ENCODE assay signal across 22 mouse cellular contexts in the genomic region with DNA sequence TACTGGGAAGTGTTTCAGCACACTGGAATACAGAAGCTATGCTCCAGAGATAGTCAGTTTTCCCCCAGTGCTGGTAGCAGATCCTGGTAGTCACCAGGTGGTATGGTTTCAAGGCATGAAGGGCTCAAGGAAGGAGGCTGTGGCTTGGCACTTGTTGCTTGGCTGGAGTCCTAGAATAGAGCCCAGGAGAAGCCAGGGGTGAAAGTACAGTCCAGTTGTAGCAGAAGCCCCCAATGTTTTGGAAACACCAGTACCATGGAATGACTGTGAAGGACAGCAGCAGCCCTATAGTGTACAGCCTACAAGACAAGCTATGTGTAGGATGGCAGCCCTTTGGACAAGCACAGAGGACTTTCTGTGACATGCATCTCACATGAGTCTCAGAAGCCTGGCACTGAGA. TPM values are rescaled to one million over a fixed set of nuclear protein-coding genes. Genes with fewer than 3 reads are reported as not detected.
A peak's percentile ranks its signal among the peaks of the same experiment; 100 is the strongest.
DNase-seq lines count a peak whose midpoint lies in the region; ATAC-seq and TF ChIP-seq lines count a peak whose summit lies in the region.
"Had no signal": no experiment of that assay in that cellular context is flagged by ENCODE, and none has a peak within 500 bp of the region (broad histone marks: within the 10 kb centered on the region; RNA-seq: fewer than 3 reads in every experiment).

No protein-coding gene starts in this region.

- TF ChIP-seq CTCF in thymus, adult 2 months (IDR thresholded peaks at IDR 0.05; ENCODE audit: borderline replicate concordance, control insufficient read depth, extremely low read depth, insufficient read depth, low read length, poor library complexity) = no peak
- TF ChIP-seq CTCF in gastrocnemius, adult 2 months (IDR thresholded peaks at IDR 0.05) = no peak

- DNase-seq in liver, embryonic 11.5 days (ENCODE audit: low spot score) = no peak
- peak; percentile 88 for DNase-seq in kidney, adult 9 months
- peak; percentile 56 for DNase-seq in kidney, postnatal 14 days
- DNase-seq in thymus, adult 2 months = no peak
- DNase-seq in c-Kit-positive CD71-positive TER-119-positive erythroid progenitor cells, embryonic 14.5 days (ENCODE audit: low spot score) = no peak
- DNase-seq in gastrocnemius, adult 2 months = no peak
- DNase-seq: adrenal gland, adult 8-10 months; adrenal gland, postnatal 36 days; cerebellum, adult 11 months; cerebellum, adult 8-10 months; cerebellum, postnatal 25 days; forebrain, postnatal 0 days; gastrocnemius, postnatal 36 days; heart, adult 11 months; heart, postnatal 10 days; heart, postnatal 4 days had no signal

- no peaks in the 10 kb centered on the region for H3K9me3 ChIP-seq in liver, embryonic 12.5 days (replicated peaks)
- H3K9me3 ChIP-seq in liver, embryonic 11.5 days (ENCODE audit: control insufficient read depth, low read length) = no peaks in the 10 kb centered on the region
- H3K9me3 ChIP-seq: embryonic facial prominence, embryonic 10.5 days; forebrain, embryonic 13.5 days; G1E had no signal

- no peak for ATAC-seq in liver, embryonic 12.5 days
- no peak for ATAC-seq in liver, embryonic 11.5 days (replicated peaks; ENCODE audit: low FRiP score)
- ATAC-seq: CD4-positive, CD25-positive, alpha-beta regulatory T cell, adult 4 months; forebrain, embryonic 13.5 days; forebrain, postnatal 0 days had no signal

- no peak overlapping the region for H3K9ac ChIP-seq in liver, embryonic 12.5 days
- no peak overlapping the region for H3K9ac ChIP-seq in liver, embryonic 11.5 days (ENCODE audit: low read depth, low read length)
- H3K9ac ChIP-seq: forebrain, embryonic 13.5 days; forebrain, postnatal 0 days; hindbrain, embryonic 14.5 days had no signal

- peaks cover 46% of the 10 kb centered on the region for H3K4me1 ChIP-seq in liver, embryonic 12.5 days
- H3K4me1 ChIP-seq in liver, embryonic 11.5 days (replicated peaks; ENCODE audit: control insufficient read depth, insufficient read depth, low read length) = peaks cover 16% of the 10 kb centered on the region
- H3K4me1 ChIP-seq in thymus, adult 2 months (replicated peaks; ENCODE audit: control insufficient read depth, insufficient read depth, low read length) = peaks cover 4% of the 10 kb centered on the region

- H3K27ac ChIP-seq in liver, embryonic 12.5 days = 0 out of 2 replicates have a peak overlapping the region, but pooled peaks have one; percentile 20
- no peak overlapping the region for H3K27ac ChIP-seq in liver, embryonic 11.5 days (ENCODE audit: low read depth, low read length)
- H3K27ac ChIP-seq in thymus, adult 2 months (ENCODE audit: control insufficient read depth, insufficient read depth, low read length) = no peak overlapping the region
- no peak overlapping the region for H3K27ac ChIP-seq in gastrocnemius, adult 2 months
- H3K27ac ChIP-seq: embryonic facial prominence, embryonic 10.5 days; forebrain, embryonic 13.5 days; hindbrain, embryonic 14.5 days had no signal

- H3K36me3 ChIP-seq in liver, embryonic 12.5 days = no peaks in the 10 kb centered on the region
- no peaks in the 10 kb centered on the region for H3K36me3 ChIP-seq in liver, embryonic 11.5 days (ENCODE audit: control insufficient read depth, insufficient read depth, low read length)
- no peaks in the 10 kb centered on the region for H3K36me3 ChIP-seq in thymus, adult 2 months (ENCODE audit: control insufficient read depth, insufficient read depth, low read length)
- H3K36me3 ChIP-seq: embryonic facial prominence, embryonic 10.5 days; G1E had no signal

- no peaks in the 10 kb centered on the region for H3K27me3 ChIP-seq in liver, embryonic 12.5 days (replicated peaks)
- H3K27me3 ChIP-seq in liver, embryonic 11.5 days (replicated peaks; ENCODE audit: control insufficient read depth, insufficient read depth, low read length) = no peaks in the 10 kb centered on the region
- no peaks in the 10 kb centered on the region; the same call in 1 of the 2 replicates for H3K27me3 ChIP-seq in thymus, adult 2 months (ENCODE audit: control insufficient read depth, insufficient read depth, low read length)
- H3K27me3 ChIP-seq: forebrain, embryonic 13.5 days had no signal

- no peak for TF ChIP-seq POLR2A in thymus, adult 2 months (IDR thresholded peaks at IDR 0.05; ENCODE audit: control insufficient read depth, extremely low read depth, insufficient read depth, low read length, poor library complexity)

- H3K4me2 ChIP-seq in liver, embryonic 12.5 days = no peak overlapping the region
- no peak overlapping the region for H3K4me2 ChIP-seq in liver, embryonic 11.5 days
- H3K4me2 ChIP-seq: forebrain, embryonic 13.5 days; hindbrain, embryonic 14.5 days had no signal

- no peak overlapping the region for H3K4me3 ChIP-seq in liver, embryonic 12.5 days
- H3K4me3 ChIP-seq in liver, embryonic 11.5 days (ENCODE audit: low read depth, low read length) = no peak overlapping the region
- H3K4me3 ChIP-seq in thymus, adult 2 months (ENCODE audit: control insufficient read depth, insufficient read depth, low read length) = no peak overlapping the region
- no peak overlapping the region for H3K4me3 ChIP-seq in gastrocnemius, adult 2 months
- H3K4me3 ChIP-seq: embryonic facial prominence, embryonic 10.5 days; forebrain, embryonic 13.5 days had no signal

- intact Hi-C loops in gastrocnemius, adult 2 months (cut with DNase I) = no loop called here

RNA-seq across cellular contexts. Expression of a gene that starts 54.2 kb away (rescaled TPM):
- 206 and 209 TPM in 2 replicates for polyA plus RNA-seq in liver, embryonic 12.5 days (2016; fragmentation: Nextera tagmentation; extraction: Ambion mirVana)
- polyA plus RNA-seq in liver, embryonic 11.5 days (2014; fragmentation: Nextera tagmentation; extraction: Ambion mirVana) = 135 and 153 TPM in 2 replicates
- 4.3 and 7.4 TPM in 2 replicates for polyA plus RNA-seq in thymus, adult 2 months (2012; rRNA removed)
- 10 to 100 TPM; 16.5 to 16.9 TPM for total RNA-seq in gastrocnemius, adult 2 months (2021)

Comparison
In these comparisons a context has a peak if more than half of its experiments do, and no peak if none do; other contexts are left out.
1. DNase-seq: peak in kidney, adult 9 months (single experiment) and kidney, postnatal 14 days (single experiment); none in liver, embryonic 11.5 days (single experiment), thymus, adult 2 months (single experiment), c-Kit-positive CD71-positive TER-119-positive erythroid progenitor cells, embryonic 14.5 days (single experiment) and gastrocnemius, adult 2 months (single experiment).
2. RNA of a gene that starts 54.2 kb away (polyA plus RNA-seq): 206 to 209 TPM in liver, embryonic 12.5 days and 135 to 153 TPM in liver, embryonic 11.5 days; 4.3 to 7.4 TPM in thymus, adult 2 months; every median in the first group is over 10 times any median in the second.